Mouse (Mus musculus) lung, postnatal 0 days (tissue): ENCODE results near the gene Fstl4. TPM values are rescaled to one million over a fixed set of nuclear protein-coding genes. Genes with fewer than 3 reads are reported as not detected.

Source experiments
- ATAC-seq: fragments of 200-750 bp; cut with Nextera tagmentation; 2 replicates; pipeline ENCODE4 v1.8.0; 2017; ENCODE audit warnings: moderate library complexity
- DNase-seq: peaks from one replicate; pipeline ENCODE4 v3.0.0-alpha.2; 2016; ENCODE audit warnings: low spot score
- H3K27ac ChIP-seq: fragments of 300-500 bp; sonication (generic); 2 replicates; pipeline ENCODE4 v1.5.1; 2014; ENCODE audit warnings: antibody characterized with exemption, mild to moderate bottlenecking, low read length, mixed read lengths
- H3K27me3 ChIP-seq: fragments of 300-500 bp; sonication (generic); replicated peaks from 2 replicates; pipeline ENCODE4 v1.6.1; 2014; ENCODE audit warnings: low read length, mixed read lengths; ENCODE audit not compliant: insufficient read depth
- H3K36me3 ChIP-seq: fragments of 300-500 bp; sonication (generic); 2 replicates; pipeline ENCODE4 v1.6.1; 2014; ENCODE audit warnings: low read length, mixed read lengths; ENCODE audit not compliant: insufficient read depth
- H3K4me1 ChIP-seq: fragments of 300-500 bp; sonication (generic); 2 replicates; pipeline ENCODE4 v1.6.1; 2014; ENCODE audit warnings: antibody characterized with exemption, low read depth, low read length, mixed read lengths; ENCODE audit not compliant: insufficient read depth
- H3K4me2 ChIP-seq: fragments of 300-500 bp; sonication (generic); replicated peaks from 2 replicates; pipeline ENCODE4 v1.6.1; 2014; ENCODE audit warnings: low read depth, mild to moderate bottlenecking, low read length, moderate library complexity, mixed read lengths
- H3K4me3 ChIP-seq: fragments of 300-500 bp; sonication (generic); 2 replicates; pipeline ENCODE4 v1.5.1; 2014; ENCODE audit warnings: low read depth, low read length
- H3K9ac ChIP-seq: fragments of 300-500 bp; sonication (generic); replicated peaks from 2 replicates; pipeline ENCODE4 v1.6.1; 2014; ENCODE audit warnings: low read depth, mild to moderate bottlenecking
- H3K9me3 ChIP-seq: fragments of 300-500 bp; sonication (generic); 2 replicates; pipeline ENCODE4 v1.6.1; 2016; ENCODE audit warnings: low read length, mixed read lengths
- CTCF ChIP-seq: IDR thresholded peaks from 2 replicates; pipeline ENCODE4 v1.5.1; 2016; ENCODE audit warnings: antibody characterized with exemption, mild to moderate bottlenecking
- EP300 ChIP-seq: IDR thresholded peaks from 2 replicates; pipeline ENCODE4 v1.6.1; 2016; ENCODE audit warnings: antibody characterized with exemption, mild to moderate bottlenecking, control low read depth
- WGBS: fragments of 180-500 bp; shearing (Covaris S2); extraction: QIAGEN DNeasy Blood & Tissue Kit; methylation state at CpG from one replicate; pipeline ENCODE4 v1.1.7; 2014; 5-methylcytosine and 5-hydroxymethylcytosine counted together
- polyA plus RNA-seq: library from polyadenylated mRNA; unstranded; fragments of >200 nt; fragmentation: Nextera tagmentation; extraction: Ambion mirVana; gene quantifications from 2 replicates; pipeline ENCODE4 v1.2.1, GENCODE M21; 2015

The Fstl4 gene
- polyA plus RNA-seq, 1 experiment from 2014 or later = 2.9 TPM

- H3K4me1 ChIP-seq = no peaks in the 10 kb centered on the region
- no peak overlapping the region for H3K9ac ChIP-seq
- TF ChIP-seq EP300 = no peak
- TF ChIP-seq CTCF = peak; percentile 22; the same call in 1 of the 2 replicates
- 67% methylated on average over 7 of the region's 7 CpGs for WGBS
- H3K36me3 ChIP-seq = no peaks in the 10 kb centered on the region
- no peak overlapping the region for H3K4me2 ChIP-seq
- no peaks in the 10 kb centered on the region for H3K27me3 ChIP-seq
- DNase-seq = no peak
- H3K27ac ChIP-seq = no peak overlapping the region
- ATAC-seq = 0 out of 2 replicates have a peak, but pooled peaks have one; percentile 14
- H3K9me3 ChIP-seq = no peaks in the 10 kb centered on the region
- H3K4me3 ChIP-seq = no peak overlapping the region
Measured at GRCm38 (mm10) chr11:53028421-53029168, 264.2 kb downstream of the Fstl4 start.

GRCm38 (mm10) chr11:53031777-53032176 lies 267.3 kb downstream of the Fstl4 start:
- no peaks in the 10 kb centered on the region for H3K27me3 ChIP-seq
- no peaks in the 10 kb centered on the region for H3K36me3 ChIP-seq
- no peak overlapping the region for H3K4me3 ChIP-seq
- TF ChIP-seq CTCF (no peak), EP300 (no peak)
- H3K4me1 ChIP-seq = no peaks in the 10 kb centered on the region
- H3K27ac ChIP-seq = no peak overlapping the region
- WGBS = 84% methylated on average over 4 of the region's 4 CpGs
- H3K9me3 ChIP-seq = no peaks in the 10 kb centered on the region
- no peak overlapping the region for H3K4me2 ChIP-seq
- ATAC-seq (no peak; the same call in 1 of the 2 replicates), DNase-seq (no peak)
- H3K9ac ChIP-seq = no peak overlapping the region

- no peak overlapping the region for H3K4me2 ChIP-seq
- no peaks in the 10 kb centered on the region for H3K36me3 ChIP-seq
- no peaks in the 10 kb centered on the region for H3K9me3 ChIP-seq
- TF ChIP-seq CTCF (peak; percentile 96), EP300 (no peak)
- peak; percentile 53; the same call in 1 of the 2 replicates for ATAC-seq
- H3K9ac ChIP-seq = no peak overlapping the region
- H3K4me1 ChIP-seq = no peaks in the 10 kb centered on the region
- peak; percentile 72 for DNase-seq
- no peak overlapping the region for H3K27ac ChIP-seq
- no peaks in the 10 kb centered on the region for H3K27me3 ChIP-seq
- WGBS = 26% methylated on average over 4 of the region's 4 CpGs
- H3K4me3 ChIP-seq = no peak overlapping the region
Measured at GRCm38 (mm10) chr11:53032336-53032735, 267.9 kb downstream of the Fstl4 start.

DNA sequence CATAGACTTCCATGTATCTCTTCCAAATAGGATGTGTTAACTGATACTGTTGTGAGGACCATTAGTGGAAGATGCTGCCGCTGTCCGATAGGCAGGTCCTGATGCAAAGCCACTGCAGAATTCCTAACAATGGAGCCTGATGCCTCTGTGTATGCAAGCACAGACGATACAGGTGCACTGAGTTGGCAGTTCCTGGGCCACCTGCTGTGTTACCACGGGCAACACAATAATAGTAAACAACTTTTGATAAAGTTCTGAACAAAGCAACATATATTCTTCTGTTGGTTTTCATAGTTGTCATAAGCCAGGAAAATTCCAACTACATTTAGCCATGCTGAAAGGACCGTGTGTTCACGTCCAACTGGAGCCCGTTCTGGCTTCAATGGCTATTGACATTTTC lies 271.0 kb downstream of the Fstl4 start:
- DNase-seq (no peak), ATAC-seq (no peak)
- H3K4me3 ChIP-seq = no peak overlapping the region
- no peak for TF ChIP-seq CTCF
- no peak for TF ChIP-seq EP300
- no peak overlapping the region for H3K9ac ChIP-seq
- no peak overlapping the region for H3K4me2 ChIP-seq
- no peak overlapping the region for H3K27ac ChIP-seq
- no peaks in the 10 kb centered on the region for H3K9me3 ChIP-seq
- no peaks in the 10 kb centered on the region for H3K4me1 ChIP-seq
- H3K36me3 ChIP-seq = no peaks in the 10 kb centered on the region
- H3K27me3 ChIP-seq = no peaks in the 10 kb centered on the region
- 73% methylated on average over 7 of the region's 7 CpGs for WGBS

DNA sequence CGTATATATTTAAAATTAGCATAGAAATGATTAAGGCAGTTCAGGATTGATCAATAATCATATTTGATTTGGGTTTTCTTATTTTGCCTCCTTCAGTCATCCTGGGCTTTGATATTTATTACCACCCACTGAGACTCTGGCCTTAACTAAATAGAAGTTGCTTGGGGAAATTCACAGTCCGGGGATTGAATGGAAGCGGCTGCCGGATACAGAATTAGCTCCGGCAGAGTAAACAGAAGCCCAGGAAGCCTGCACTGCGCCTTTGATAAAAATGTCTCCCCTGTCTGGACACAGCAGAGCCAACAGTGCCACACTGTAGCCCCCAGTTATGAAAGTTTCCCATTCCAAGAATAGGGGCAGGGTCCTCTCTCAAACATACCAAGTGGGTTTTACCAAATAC lies 282.4 kb downstream of the Fstl4 start:
- no peak overlapping the region for H3K27ac ChIP-seq
- no peak overlapping the region for H3K9ac ChIP-seq
- no peak overlapping the region for H3K4me3 ChIP-seq
- no peaks in the 10 kb centered on the region for H3K9me3 ChIP-seq
- no peaks in the 10 kb centered on the region for H3K4me1 ChIP-seq
- 27% methylated on average over 6 of the region's 6 CpGs for WGBS
- DNase-seq (no peak), ATAC-seq (no peak)
- no peaks in the 10 kb centered on the region for H3K36me3 ChIP-seq
- TF ChIP-seq CTCF = no peak
- no peak for TF ChIP-seq EP300
- H3K27me3 ChIP-seq = no peaks in the 10 kb centered on the region
- no peak overlapping the region for H3K4me2 ChIP-seq

GRCm38 (mm10) chr11:53054151-53054550 lies 289.7 kb downstream of the Fstl4 start:
- DNase-seq = no peak
- H3K4me2 ChIP-seq = no peak overlapping the region
- H3K27ac ChIP-seq = no peak overlapping the region
- no peak for ATAC-seq
- H3K36me3 ChIP-seq = no peaks in the 10 kb centered on the region
- no peak for TF ChIP-seq CTCF
- TF ChIP-seq EP300 = no peak
- 62% methylated on average over 5 of the region's 5 CpGs for WGBS
- H3K27me3 ChIP-seq = no peaks in the 10 kb centered on the region
- H3K9me3 ChIP-seq = no peaks in the 10 kb centered on the region
- no peak overlapping the region for H3K9ac ChIP-seq
- no peaks in the 10 kb centered on the region for H3K4me1 ChIP-seq
- H3K4me3 ChIP-seq = no peak overlapping the region
